Mouse (Mus musculus) cortical plate, adult 2 months (tissue): ENCODE data around the gene Mdc1.

ENCODE experiments used
- CTCF ChIP-seq: fragments of 200-500 bp; IDR thresholded peaks from 2 replicates; pipeline ENCODE4 v1.5.1; 2011; ENCODE audit warnings: mild to moderate bottlenecking, control low read depth, low read length; ENCODE audit not compliant: insufficient read depth; ENCODE audit errors: extremely low read depth
- POLR2A ChIP-seq: fragments of 200-500 bp; IDR thresholded peaks from 2 replicates; pipeline ENCODE4 v1.6.1; 2011; ENCODE audit warnings: mild to moderate bottlenecking, low read length, control low read depth; ENCODE audit not compliant: insufficient read depth; ENCODE audit errors: extremely low read depth

DNA sequence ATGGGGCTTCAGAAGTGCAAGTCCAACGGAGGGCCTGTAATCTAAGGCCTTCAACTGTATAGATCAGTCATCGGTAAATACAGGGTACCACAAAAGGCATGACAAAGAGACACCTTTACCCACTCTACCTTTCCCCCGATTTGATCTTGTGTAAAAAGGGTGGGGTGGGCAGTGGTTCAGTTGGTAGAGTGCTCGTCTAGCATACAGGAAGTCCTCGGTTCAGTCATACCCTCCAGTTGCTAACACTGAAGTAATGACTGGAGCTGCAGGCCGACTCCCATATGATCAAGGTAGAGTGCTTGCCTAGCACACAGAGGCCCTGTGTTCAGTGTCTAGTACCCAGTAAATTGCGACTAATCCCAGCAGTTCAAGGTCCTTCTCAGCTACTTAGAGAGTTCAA, 27.7 kb upstream of the Mdc1 start:
- TF ChIP-seq CTCF, result no peak
- no peak for TF ChIP-seq POLR2A
